19 mouse cellular contexts compared by ENCODE assay signal in the genomic region with DNA sequence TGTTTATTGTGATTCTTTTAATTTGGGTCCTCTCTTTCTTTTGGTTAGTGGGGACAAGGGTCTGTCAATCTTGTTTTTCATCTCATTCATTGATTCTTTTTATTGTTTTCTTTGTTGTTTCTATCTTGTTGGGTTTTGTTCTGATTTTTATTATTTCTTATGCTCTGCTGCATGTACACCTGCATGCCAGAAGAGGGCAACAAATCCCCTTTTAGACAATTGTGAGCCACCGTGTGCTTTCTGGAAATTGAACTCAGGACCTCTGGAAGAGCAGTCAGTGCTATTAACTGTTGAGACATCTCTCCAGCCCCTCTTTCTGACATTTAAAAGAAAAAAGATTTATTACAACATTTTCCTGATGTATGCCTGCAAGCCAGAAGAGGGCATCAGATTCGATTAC. TPM values are rescaled to one million over a fixed set of nuclear protein-coding genes. Genes with fewer than 3 reads are reported as not detected.
A peak's percentile ranks its signal among the peaks of the same experiment; 100 is the strongest.
DNase-seq lines count a peak whose midpoint lies in the region; ATAC-seq and TF ChIP-seq lines count a peak whose summit lies in the region.
"Had no signal": no experiment of that assay in that cellular context is flagged by ENCODE, and none has a peak within 500 bp of the region (broad histone marks: within the 10 kb centered on the region; RNA-seq: fewer than 3 reads in every experiment).

No protein-coding gene starts in this region.

- H3K36me3 ChIP-seq in kidney, adult 2 months (ENCODE audit: control insufficient read depth, insufficient read depth, low read length) = no peaks in the 10 kb centered on the region
- H3K36me3 ChIP-seq: G1E; kidney, embryonic 15.5 days; midbrain, embryonic 10.5 days had no signal

- TF ChIP-seq POLR2A in kidney, adult 2 months (IDR thresholded peaks at IDR 0.05; ENCODE audit: low read depth, low read length) = no peak

- DNase-seq in kidney, adult 2 months = no peak
- DNase-seq in kidney, postnatal 14 days = no peak
- peak; percentile 20 for DNase-seq in 3T3-L1 (ENCODE audit: low read depth, low spot score)
- peak; percentile 8 for DNase-seq in 416B (ENCODE audit: low read depth)
- no peak for DNase-seq in Patski (ENCODE audit: low read depth, low spot score)
- DNase-seq in cerebellum, adult 9-10 months = no peak
- DNase-seq in neural tube, embryonic 10.5 days (ENCODE audit: extremely low spot score, low spot score) = no peak
- no peak for DNase-seq in urinary bladder, postnatal 36 days (ENCODE audit: low spot score in 2 of 2)
- DNase-seq: gastrocnemius, postnatal 10 days; heart, postnatal 14 days; lung, postnatal 14 days; right cerebral cortex, adult 18-20 months; thymus, postnatal 36 days had no signal

- CTCF ChIA-PET in Patski (lab: Charles Lee) = interaction anchor here (1.3 kb wide), 1 partner anchor 41 kb away, joined by 3 read pairs; no protein-coding TSS in a partner anchor

- H3K4me3 ChIP-seq in kidney, adult 2 months (ENCODE audit: insufficient read depth, low read depth, low read length) = no peak overlapping the region
- H3K4me3 ChIP-seq: kidney, embryonic 15.5 days; midbrain, embryonic 10.5 days had no signal

- in situ Hi-C loops in Patski (cut with MboI; ENCODE audit: low pct_unique_long_range_greater_than_20kb) = no loop called here

- 33% methylated on average over 2 of the region's 2 CpGs for WGBS in kidney, adult 2 months

- no peak overlapping the region for H3K27ac ChIP-seq in kidney, adult 2 months (ENCODE audit: insufficient read depth, low read depth, low read length)
- H3K27ac ChIP-seq: kidney, embryonic 15.5 days; midbrain, embryonic 10.5 days had no signal

- TF ChIP-seq CTCF in kidney, adult 2 months (conservative IDR thresholded peaks at IDR 0.05; ENCODE audit: insufficient read depth, insufficient read length, low read depth, low read length) = 0 out of 2 replicates have a peak, but pooled peaks have one; percentile 3
- TF ChIP-seq CTCF in Patski (IDR thresholded peaks at IDR 0.05) = peak; percentile 67

- POLR2A ChIA-PET in Patski (lab: Charles Lee) = no interaction called here

- no peak for ATAC-seq in Patski
- ATAC-seq: activated CD4-positive, CD25-positive, alpha-beta regulatory T cell, adult 4 months; forebrain, embryonic 14.5 days; hindbrain, embryonic 16.5 days had no signal

- no peaks in the 10 kb centered on the region for H3K4me1 ChIP-seq in kidney, adult 2 months (ENCODE audit: control insufficient read depth, insufficient read depth, low read length)
- H3K4me1 ChIP-seq: kidney, embryonic 15.5 days; midbrain, embryonic 10.5 days had no signal

- H3K27me3 ChIP-seq in kidney, adult 2 months (replicated peaks; ENCODE audit: control insufficient read depth, insufficient read depth, low read length) = no peaks in the 10 kb centered on the region
- H3K27me3 ChIP-seq in Patski = peaks cover 27% of the 10 kb centered on the region

RNA-seq across cellular contexts. Expression of gene Nbdy, which starts 25.8 kb away (rescaled TPM):
- 33.3 and 36.1 TPM in 2 replicates for polyA plus RNA-seq in kidney, adult 2 months (2012; rRNA removed)
- polyA plus RNA-seq in Patski (2021) = 90.4 TPM

RNA-seq across cellular contexts. Expression of gene Kctd12b, which starts 53.0 kb away (rescaled TPM):
- polyA plus RNA-seq in kidney, adult 2 months (2012; rRNA removed) = 3.4 and 5.0 TPM in 2 replicates
- polyA plus RNA-seq in Patski (2021) = 11.1 TPM
- polyA plus RNA-seq: G1E had no signal

Comparison
In these comparisons a context has a peak if more than half of its experiments do, and no peak if none do; other contexts are left out.
1. DNase-seq: peak in 3T3-L1 (single experiment) and 416B (single experiment); none in kidney, adult 2 months (single experiment), kidney, postnatal 14 days (single experiment), Patski (single experiment), cerebellum, adult 9-10 months (single experiment), neural tube, embryonic 10.5 days (single experiment) and urinary bladder, postnatal 36 days (0 of 2).